Mouse (Mus musculus): ENCODE results near the gene Ccdc102a. TPM values are rescaled to one million over a fixed set of nuclear protein-coding genes. Genes with fewer than 3 reads are reported as not detected.
A peak's percentile ranks its signal among the peaks of the same experiment; 100 is the strongest.

Ccdc102a gene
- total RNA-seq, 2 experiments from 2014 or later, result 1.5 TPM; not detected in 1

DNA sequence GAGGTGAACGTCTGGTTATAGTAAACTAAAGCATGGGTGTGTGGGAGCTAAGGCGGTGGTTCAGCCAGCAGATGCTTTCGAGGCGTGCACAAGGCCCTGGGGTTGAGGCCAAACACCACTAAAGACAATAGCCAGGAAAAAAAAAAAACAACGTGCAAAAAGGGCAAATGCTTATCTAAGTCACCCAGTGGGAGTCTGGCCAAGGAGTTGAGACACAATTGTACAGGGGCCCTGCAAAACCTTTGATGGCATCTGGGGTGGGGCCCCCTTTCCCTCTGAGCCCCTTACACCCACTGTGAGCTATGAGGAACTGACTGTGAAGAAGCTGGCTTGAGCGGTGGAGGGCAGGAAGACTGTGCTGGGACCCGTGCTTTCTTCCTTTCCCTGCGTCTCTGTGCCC lies 4.7 kb upstream of the Ccdc102a start:
- peak; percentile 49 for ATAC-seq (replicated peaks; ENCODE audit: poor library complexity, severe bottlenecking)

DNA sequence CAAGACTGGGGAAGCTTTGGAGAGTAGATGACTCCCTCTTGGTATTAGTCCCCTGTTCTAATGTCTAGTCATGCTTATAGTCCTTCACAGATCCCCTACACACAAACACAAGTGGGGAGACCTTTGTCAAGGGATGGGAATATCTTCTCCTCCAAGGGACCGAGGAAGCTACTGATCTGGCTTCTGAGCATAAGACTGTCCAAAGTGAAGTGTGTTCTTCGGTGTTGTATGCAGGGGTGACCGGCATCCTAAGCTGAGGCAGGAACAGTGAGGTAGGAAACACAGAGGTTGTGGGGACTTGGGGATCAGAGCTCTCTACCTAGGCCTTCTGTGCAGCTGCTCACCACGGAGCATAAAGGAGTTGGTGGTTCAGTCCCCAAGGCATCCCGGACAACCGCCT lies 4.3 kb upstream of the Ccdc102a start:
- no peak for ATAC-seq (replicated peaks; ENCODE audit: poor library complexity, severe bottlenecking)

DNA sequence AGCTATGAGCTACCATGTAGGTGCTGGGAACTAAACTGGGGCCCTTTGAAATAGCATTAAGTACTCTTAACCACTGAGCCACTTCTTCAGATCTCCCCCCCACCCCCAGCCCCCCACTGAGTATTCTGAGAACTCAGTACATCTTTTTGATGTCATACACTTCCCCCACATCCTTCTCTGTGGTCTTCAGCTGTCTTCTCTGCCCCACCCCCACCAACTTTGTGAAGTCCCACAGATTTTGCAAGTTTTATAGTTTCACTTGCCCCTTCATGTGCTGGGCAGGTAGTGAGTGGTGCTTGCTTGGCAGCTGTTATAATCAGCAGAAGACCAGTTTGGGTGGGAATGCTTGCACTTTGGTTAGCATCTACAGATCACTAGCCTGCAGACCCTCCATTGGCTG lies 1.4 kb upstream of the Ccdc102a start:
- peak; percentile 38 for ATAC-seq (replicated peaks; ENCODE audit: poor library complexity, severe bottlenecking)

- peak; percentile 86 for ATAC-seq (replicated peaks; ENCODE audit: poor library complexity, severe bottlenecking)
Observed at GRCm38 (mm10) chr8:94917352-94917751, 546 bp downstream of the Ccdc102a start.

- no peak for ATAC-seq (replicated peaks; ENCODE audit: poor library complexity, severe bottlenecking)
Observed at GRCm38 (mm10) chr8:94916960-94917324, 956 bp downstream of the Ccdc102a start.

- no peak for ATAC-seq (replicated peaks; ENCODE audit: poor library complexity, severe bottlenecking)
Observed at GRCm38 (mm10) chr8:94916311-94916959, 1.5 kb downstream of the Ccdc102a start.

- no peak for ATAC-seq (replicated peaks; ENCODE audit: poor library complexity, severe bottlenecking)
Observed at GRCm38 (mm10) chr8:94914701-94915101, 3.2 kb downstream of the Ccdc102a start.

GRCm38 (mm10) chr8:94914256-94914655 lies 3.6 kb downstream of the Ccdc102a start:
- no peak for ATAC-seq (replicated peaks; ENCODE audit: poor library complexity, severe bottlenecking)

DNA sequence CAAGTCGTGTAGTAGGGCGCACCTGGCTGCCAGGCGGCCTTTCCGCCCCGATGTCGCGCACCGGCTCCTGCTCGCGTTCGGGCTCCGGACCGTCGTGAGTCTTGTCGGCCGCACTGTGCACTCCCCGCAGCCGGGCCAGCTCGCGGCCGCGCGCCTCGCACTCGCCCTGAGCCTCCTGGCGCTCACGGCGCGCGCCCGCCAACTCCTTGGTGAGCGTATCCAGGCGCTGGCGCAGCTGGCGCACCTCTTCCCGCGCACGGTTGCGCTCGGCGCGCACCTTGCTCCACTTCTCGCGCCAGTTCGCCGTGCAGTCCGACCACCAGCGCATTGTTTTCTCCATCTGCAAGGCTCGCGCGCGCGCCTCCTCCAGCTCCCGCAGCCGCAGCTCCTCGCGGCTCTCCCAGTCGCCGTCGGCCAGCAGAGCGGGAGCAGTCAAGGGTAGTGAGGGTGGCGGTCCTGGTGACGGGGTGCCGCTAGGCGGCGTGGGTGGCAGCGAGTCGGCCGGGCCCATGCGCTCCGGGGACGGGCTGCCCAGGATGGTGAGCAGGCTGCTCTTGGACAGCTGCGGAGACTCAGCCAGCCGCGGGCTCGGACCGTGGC lies 4.7 kb downstream of the Ccdc102a start:
- no peak; the same call in 1 of the 2 replicates for ATAC-seq (replicated peaks; ENCODE audit: poor library complexity, severe bottlenecking)

GRCm38 (mm10) chr8:94908847-94909246 lies 9.1 kb downstream of the Ccdc102a start:
- ATAC-seq (replicated peaks; ENCODE audit: poor library complexity, severe bottlenecking), result peak; percentile 85

GRCm38 (mm10) chr8:94907591-94908300 lies 10.2 kb downstream of the Ccdc102a start:
- no peak for ATAC-seq (replicated peaks; ENCODE audit: poor library complexity, severe bottlenecking)

GRCm38 (mm10) chr8:94904450-94905175 lies 13.3 kb downstream of the Ccdc102a start:
- ATAC-seq (replicated peaks; ENCODE audit: poor library complexity, severe bottlenecking), result no peak

DNA sequence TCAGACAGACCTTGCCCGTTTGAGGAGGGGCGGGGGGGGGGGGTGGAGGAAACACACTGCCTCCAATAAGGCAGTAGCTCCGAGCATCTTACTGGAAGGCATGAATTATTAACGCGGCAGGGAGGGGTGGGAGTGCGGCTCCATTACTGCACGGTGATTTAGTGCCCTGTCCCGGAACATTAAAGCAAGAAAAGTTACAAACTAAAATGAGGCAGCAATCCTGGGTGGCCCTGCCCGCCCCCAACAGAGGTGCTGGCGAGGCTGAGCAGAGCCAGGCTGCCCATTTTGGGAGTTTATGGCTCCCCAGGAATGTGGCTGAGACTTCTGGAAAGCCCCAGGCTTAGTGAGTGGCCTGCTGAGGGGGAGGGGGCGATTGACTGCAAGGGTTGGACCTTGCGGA lies 14.2 kb downstream of the Ccdc102a start:
- no peak for ATAC-seq (replicated peaks; ENCODE audit: poor library complexity, severe bottlenecking)

GRCm38 (mm10) chr8:94901031-94901430 lies 16.9 kb downstream of the Ccdc102a start:
- ATAC-seq (replicated peaks; ENCODE audit: poor library complexity, severe bottlenecking), result no peak

GRCm38 (mm10) chr8:94900617-94901016 lies 17.3 kb downstream of the Ccdc102a start:
- no peak for ATAC-seq (replicated peaks; ENCODE audit: poor library complexity, severe bottlenecking)

GRCm38 (mm10) chr8:94899262-94899661 lies 18.6 kb downstream of the Ccdc102a start:
- no peak for ATAC-seq (replicated peaks; ENCODE audit: poor library complexity, severe bottlenecking)

GRCm38 (mm10) chr8:94892917-94893316 lies 25.0 kb downstream of the Ccdc102a start:
- no peak for ATAC-seq (replicated peaks; ENCODE audit: poor library complexity, severe bottlenecking)

- peak; percentile 67 for ATAC-seq (replicated peaks; ENCODE audit: poor library complexity, severe bottlenecking)
Observed at GRCm38 (mm10) chr8:94888383-94889036, 29.4 kb downstream of the Ccdc102a start.

DNA sequence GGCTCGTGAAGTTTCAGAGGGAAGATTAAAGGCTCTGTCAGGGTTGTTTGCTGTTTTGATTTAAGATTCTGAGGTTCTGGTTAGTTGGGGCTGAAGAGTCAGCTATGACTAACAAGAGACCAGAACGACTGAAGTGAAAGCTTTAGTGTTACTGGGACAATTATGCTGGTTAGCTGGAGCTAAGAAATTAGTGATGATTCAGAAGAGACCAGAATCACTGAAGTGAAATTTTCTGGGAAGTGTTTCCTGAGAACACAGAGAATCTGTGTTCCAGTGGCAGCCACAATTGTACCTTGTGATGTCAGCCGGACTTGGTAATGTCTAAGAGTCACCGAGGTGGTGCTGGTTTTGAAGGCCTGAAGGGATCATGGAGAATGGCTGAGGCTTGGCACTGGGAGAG lies 37.2 kb downstream of the Ccdc102a start:
- ATAC-seq (replicated peaks; ENCODE audit: poor library complexity, severe bottlenecking), result no peak

- ATAC-seq (replicated peaks; ENCODE audit: poor library complexity, severe bottlenecking), result no peak
Observed at GRCm38 (mm10) chr8:94876820-94877219, 41.1 kb downstream of the Ccdc102a start.

Measured in granulocyte monocyte progenitor cell, adult 5-6 weeks (primary cell).